Mouse (Mus musculus): ENCODE measurements around the gene Prr36.

DNA sequence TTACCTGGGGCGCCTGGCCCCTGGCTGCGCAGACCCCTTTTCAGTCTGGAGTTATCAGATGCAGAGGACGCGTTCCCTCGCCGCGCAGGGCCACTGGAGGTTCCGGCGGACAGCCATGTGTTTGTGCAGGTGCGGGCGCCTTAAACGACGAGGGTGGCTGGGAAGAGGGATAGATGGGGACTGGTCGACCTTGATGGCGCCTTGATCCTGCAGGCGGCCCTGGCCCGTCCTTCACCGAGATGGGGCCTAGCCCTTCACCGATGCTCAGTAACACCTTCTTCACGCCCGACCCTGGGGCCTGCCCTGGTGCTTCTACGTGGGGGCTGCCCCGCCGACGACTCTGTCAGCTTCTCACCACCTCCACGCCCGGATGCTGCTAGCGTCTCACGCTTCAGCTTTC lies 32.0 kb upstream of the Prr36 start:
- TF ChIP-seq CTCF (IDR thresholded peaks at IDR 0.05; ENCODE audit: low read depth, low read length) (no peak), GATA1 (IDR thresholded peaks at IDR 0.05; ENCODE audit: borderline replicate concordance, low read length) (no peak)

All from G1E (cell line).